Mouse (Mus musculus): ENCODE results near the gene Sbno2.

- TF ChIP-seq EP300 (IDR thresholded peaks at IDR 0.05; ENCODE audit: low read depth) (no peak), CTCF (IDR thresholded peaks at IDR 0.05; ENCODE audit: low read depth) (no peak)
These were observed 79.9 kb downstream of the Sbno2 start for GRCm38 (mm10) chr10:80025463-80025862.
